Comparison of ENCODE assay signal across 26 mouse cellular contexts in genomic region chr16:62799426-62799825, GRCm38 (mm10). TPM values are rescaled to one million over a fixed set of nuclear protein-coding genes. Genes with fewer than 3 reads are reported as not detected.
A peak's percentile ranks its signal among the peaks of the same experiment; 100 is the strongest.
DNase-seq lines count a peak whose midpoint lies in the region; ATAC-seq and TF ChIP-seq lines count a peak whose summit lies in the region.
"Had no signal": no experiment of that assay in that cellular context is flagged by ENCODE, and none has a peak within 500 bp of the region (broad histone marks: within the 10 kb centered on the region; RNA-seq: fewer than 3 reads in every experiment).

No protein-coding gene starts in this region.

- H3K36me3 ChIP-seq in heart, embryonic 11.5 days (ENCODE audit: control insufficient read depth, insufficient read depth, low read length): no peaks in the 10 kb centered on the region
- no peaks in the 10 kb centered on the region for H3K36me3 ChIP-seq in liver, embryonic 11.5 days (ENCODE audit: control insufficient read depth, insufficient read depth, low read length)
- peaks cover 6% of the 10 kb centered on the region; the same call in 1 of the 2 replicates for H3K36me3 ChIP-seq in liver, postnatal 0 days (replicated peaks; ENCODE audit: insufficient read depth, low read length)
- H3K36me3 ChIP-seq in embryonic facial prominence, embryonic 13.5 days: peaks cover 29% of the 10 kb centered on the region
- H3K36me3 ChIP-seq in stomach, postnatal 0 days (ENCODE audit: control insufficient read depth, insufficient read depth, low read length): no peaks in the 10 kb centered on the region

- no peak overlapping the region for H3K4me2 ChIP-seq in heart, embryonic 11.5 days
- no peak overlapping the region for H3K4me2 ChIP-seq in liver, embryonic 11.5 days
- no peak overlapping the region for H3K4me2 ChIP-seq in liver, postnatal 0 days (ENCODE audit: low read depth, low read length)
- H3K4me2 ChIP-seq in embryonic facial prominence, embryonic 13.5 days: no peak overlapping the region
- no peak overlapping the region for H3K4me2 ChIP-seq in stomach, postnatal 0 days (replicated peaks; ENCODE audit: low read depth)
- H3K4me2 ChIP-seq: forebrain, embryonic 15.5 days; midbrain, embryonic 12.5 days had no signal

- H3K27me3 ChIP-seq in heart, embryonic 11.5 days (ENCODE audit: control insufficient read depth, insufficient read depth, low read length): no peaks in the 10 kb centered on the region
- no peaks in the 10 kb centered on the region for H3K27me3 ChIP-seq in liver, embryonic 11.5 days (replicated peaks; ENCODE audit: control insufficient read depth, insufficient read depth, low read length)
- no peaks in the 10 kb centered on the region for H3K27me3 ChIP-seq in liver, postnatal 0 days (ENCODE audit: insufficient read depth, low read length)
- no peaks in the 10 kb centered on the region for H3K27me3 ChIP-seq in embryonic facial prominence, embryonic 13.5 days
- H3K27me3 ChIP-seq in stomach, postnatal 0 days (ENCODE audit: control insufficient read depth, insufficient read depth, low read length): no peaks in the 10 kb centered on the region
- H3K27me3 ChIP-seq: CH12.LX; forebrain, embryonic 15.5 days; midbrain, embryonic 12.5 days had no signal

- WGBS in heart, embryonic 11.5 days (ENCODE audit: insufficient replicate concordance): 58% methylated on average over 4 of the region's 4 CpGs
- 83% methylated on average over 4 of the region's 4 CpGs for WGBS in liver, embryonic 11.5 days
- WGBS in liver, postnatal 0 days (ENCODE audit: insufficient replicate concordance): 74% methylated on average over 4 of the region's 4 CpGs
- WGBS in embryonic facial prominence, embryonic 13.5 days: 69% methylated on average over 4 of the region's 4 CpGs
- WGBS in stomach, postnatal 0 days: 73% methylated on average over 4 of the region's 4 CpGs

- H3K9ac ChIP-seq in heart, embryonic 11.5 days (ENCODE audit: low read depth, low read length): no peak overlapping the region
- H3K9ac ChIP-seq in liver, embryonic 11.5 days (ENCODE audit: low read depth, low read length): no peak overlapping the region
- no peak overlapping the region for H3K9ac ChIP-seq in liver, postnatal 0 days (replicated peaks)
- H3K9ac ChIP-seq in embryonic facial prominence, embryonic 13.5 days: no peak overlapping the region
- no peak overlapping the region for H3K9ac ChIP-seq in stomach, postnatal 0 days (ENCODE audit: low read length)
- H3K9ac ChIP-seq: forebrain, embryonic 15.5 days; midbrain, embryonic 12.5 days had no signal

- intact Hi-C loops in heart, postnatal 14 days (cut with DNase I): no loop called here

- no peak for TF ChIP-seq EP300 in liver, postnatal 0 days (IDR thresholded peaks at IDR 0.05; ENCODE audit: low read depth)
- no peak for TF ChIP-seq EP300 in stomach, postnatal 0 days (optimal IDR thresholded peaks at IDR 0.05)

- peak overlapping the region; percentile 10; the same call in 1 of the 2 replicates for H3K27ac ChIP-seq in heart, embryonic 11.5 days (ENCODE audit: low read depth, low read length)
- no peak overlapping the region for H3K27ac ChIP-seq in liver, embryonic 11.5 days (ENCODE audit: low read depth, low read length)
- no peak overlapping the region for H3K27ac ChIP-seq in liver, postnatal 0 days (ENCODE audit: low read depth)
- H3K27ac ChIP-seq in embryonic facial prominence, embryonic 13.5 days: peak overlapping the region; percentile 14; the same call in 1 of the 2 replicates
- peak overlapping the region; percentile 37; the same call in 1 of the 2 replicates for H3K27ac ChIP-seq in stomach, postnatal 0 days (replicated peaks)
- H3K27ac ChIP-seq: forebrain, embryonic 15.5 days; hindbrain, embryonic 10.5 days; hindbrain, postnatal 0 days; midbrain, embryonic 12.5 days had no signal

- H3K4me3 ChIP-seq in heart, embryonic 11.5 days (ENCODE audit: low read depth, low read length): no peak overlapping the region
- H3K4me3 ChIP-seq in liver, embryonic 11.5 days (ENCODE audit: low read depth, low read length): no peak overlapping the region
- no peak overlapping the region for H3K4me3 ChIP-seq in liver, postnatal 0 days (ENCODE audit: low read depth, low read length)
- no peak overlapping the region for H3K4me3 ChIP-seq in embryonic facial prominence, embryonic 13.5 days
- H3K4me3 ChIP-seq in stomach, postnatal 0 days (ENCODE audit: low read depth, low read length): no peak overlapping the region
- H3K4me3 ChIP-seq: forebrain, embryonic 15.5 days; hindbrain, embryonic 10.5 days; midbrain, embryonic 12.5 days had no signal

- no peak for TF ChIP-seq CTCF in liver, postnatal 0 days (IDR thresholded peaks at IDR 0.05; ENCODE audit: low read depth)
- no peak for TF ChIP-seq CTCF in stomach, postnatal 0 days (IDR thresholded peaks at IDR 0.05; ENCODE audit: low read depth)

- no peak for ATAC-seq in heart, embryonic 11.5 days (replicated peaks; ENCODE audit: insufficient number of reproducible peaks, low FRiP score, low TSS enrichment)
- 0 out of 2 replicates have a peak, but pooled peaks have one; percentile 34 for ATAC-seq in liver, embryonic 11.5 days (replicated peaks; ENCODE audit: low FRiP score)
- ATAC-seq in liver, postnatal 0 days: no peak
- ATAC-seq in embryonic facial prominence, embryonic 13.5 days (ENCODE audit: insufficient number of reproducible peaks, insufficient read depth, low FRiP score, low TSS enrichment, low read depth): peak; percentile 75
- ATAC-seq in stomach, postnatal 0 days (ENCODE audit: low FRiP score, low TSS enrichment): peak; percentile 49; the same call in 1 of the 2 replicates
- ATAC-seq: forebrain, embryonic 15.5 days; hindbrain, postnatal 0 days had no signal

- no peaks in the 10 kb centered on the region for H3K4me1 ChIP-seq in heart, embryonic 11.5 days (ENCODE audit: control insufficient read depth, insufficient read depth, low read length)
- H3K4me1 ChIP-seq in liver, embryonic 11.5 days (replicated peaks; ENCODE audit: control insufficient read depth, insufficient read depth, low read length): no peaks in the 10 kb centered on the region
- peaks cover 3% of the 10 kb centered on the region; the same call in 1 of the 2 replicates for H3K4me1 ChIP-seq in liver, postnatal 0 days (ENCODE audit: insufficient read depth)
- no peaks in the 10 kb centered on the region for H3K4me1 ChIP-seq in embryonic facial prominence, embryonic 13.5 days
- H3K4me1 ChIP-seq in stomach, postnatal 0 days (replicated peaks; ENCODE audit: control insufficient read depth, insufficient read depth): no peaks in the 10 kb centered on the region
- H3K4me1 ChIP-seq: forebrain, embryonic 15.5 days; hindbrain, embryonic 10.5 days; midbrain, embryonic 12.5 days had no signal

- no peak for DNase-seq in heart, postnatal 14 days
- DNase-seq in liver, embryonic 11.5 days (ENCODE audit: low spot score): no peak
- no peak for DNase-seq in liver, postnatal 0 days
- DNase-seq in stomach, postnatal 0 days (ENCODE audit: low spot score): no peak
- DNase-seq in kidney, postnatal 10 days: no peak
- DNase-seq: cerebellum, adult 18-20 months; cerebellum, postnatal 25 days; kidney, adult 11 months; lung, adult 2 months; lung, postnatal 4 days; right cerebral cortex, postnatal 4 days; thymus, postnatal 25 days had no signal

- H3K9me3 ChIP-seq in heart, embryonic 11.5 days (replicated peaks; ENCODE audit: control insufficient read depth, low read length): no peaks in the 10 kb centered on the region
- no peaks in the 10 kb centered on the region for H3K9me3 ChIP-seq in liver, embryonic 11.5 days (ENCODE audit: control insufficient read depth, low read length)
- no peaks in the 10 kb centered on the region for H3K9me3 ChIP-seq in liver, postnatal 0 days (ENCODE audit: low read length)
- no peaks in the 10 kb centered on the region for H3K9me3 ChIP-seq in embryonic facial prominence, embryonic 13.5 days
- H3K9me3 ChIP-seq in stomach, postnatal 0 days (ENCODE audit: control insufficient read depth, low read length): no peaks in the 10 kb centered on the region
- H3K9me3 ChIP-seq: forebrain, embryonic 15.5 days; hindbrain, embryonic 10.5 days; midbrain, embryonic 12.5 days had no signal

RNA-seq across cellular contexts. Expression of gene Nsun3, which starts 12.8 kb away (rescaled TPM):
- 6.8 and 7.2 TPM in 2 replicates for polyA plus RNA-seq in heart, embryonic 11.5 days (2014; fragmentation: Nextera tagmentation; extraction: Ambion mirVana)
- 1 to 10 TPM; 5.9 to 8.9 TPM for total RNA-seq in heart, postnatal 14 days (2021)
- 11.1 and 12.1 TPM in 2 replicates for polyA plus RNA-seq in liver, embryonic 11.5 days (2014; fragmentation: Nextera tagmentation; extraction: Ambion mirVana)
- 3.5 and 4.2 TPM in 2 replicates for polyA plus RNA-seq in liver, postnatal 0 days (2015; fragmentation: Nextera tagmentation; extraction: Ambion mirVana)
- 7.6 and 10.7 TPM in 2 replicates for polyA plus RNA-seq in embryonic facial prominence, embryonic 13.5 days (2015; fragmentation: Nextera tagmentation; extraction: Ambion mirVana)
- polyA plus RNA-seq in stomach, postnatal 0 days (2015; fragmentation: Nextera tagmentation; extraction: Ambion mirVana): 4.8 and 5.7 TPM in 2 replicates

RNA-seq across cellular contexts. Expression of gene Stx19, which starts 15.1 kb away (rescaled TPM):
- polyA plus RNA-seq in heart, embryonic 11.5 days (2014; fragmentation: Nextera tagmentation; extraction: Ambion mirVana): 0.21 TPM in 1 of 2 replicates, not detected in the other
- not detected for total RNA-seq in heart, postnatal 14 days (2021)
- 0.11 and 0.17 TPM in 2 replicates for polyA plus RNA-seq in liver, embryonic 11.5 days (2014; fragmentation: Nextera tagmentation; extraction: Ambion mirVana)
- polyA plus RNA-seq in liver, postnatal 0 days (2015; fragmentation: Nextera tagmentation; extraction: Ambion mirVana): 0.04 TPM in 1 of 2 replicates, not detected in the other
- polyA plus RNA-seq in embryonic facial prominence, embryonic 13.5 days (2015; fragmentation: Nextera tagmentation; extraction: Ambion mirVana): 1.2 and 1.5 TPM in 2 replicates
- polyA plus RNA-seq in stomach, postnatal 0 days (2015; fragmentation: Nextera tagmentation; extraction: Ambion mirVana): 12.9 and 14.1 TPM in 2 replicates
- total RNA-seq: adrenal gland, postnatal 4 days; CH12.LX; gastrocnemius, adult 18-20 months; hindbrain, postnatal 0 days; layer of hippocampus, adult 18-20 months; layer of hippocampus, postnatal 25 days; left cerebral cortex, postnatal 10 days; MEL; monocyte, adult 5-6 weeks had no signal

RNA-seq across cellular contexts. Expression of gene Arl13b, which starts 47.4 kb away (rescaled TPM):
- polyA plus RNA-seq in heart, embryonic 11.5 days (2014; fragmentation: Nextera tagmentation; extraction: Ambion mirVana): 9.3 and 11.9 TPM in 2 replicates
- 10 to 100 TPM in 1 of 2 experiments, 1 to 10 TPM in 1; 9.9 to 13.7 TPM for total RNA-seq in heart, postnatal 14 days (2021)
- 8.4 and 10.7 TPM in 2 replicates for polyA plus RNA-seq in liver, embryonic 11.5 days (2014; fragmentation: Nextera tagmentation; extraction: Ambion mirVana)
- 3.0 and 3.4 TPM in 2 replicates for polyA plus RNA-seq in liver, postnatal 0 days (2015; fragmentation: Nextera tagmentation; extraction: Ambion mirVana)
- 27.4 and 29.2 TPM in 2 replicates for polyA plus RNA-seq in embryonic facial prominence, embryonic 13.5 days (2015; fragmentation: Nextera tagmentation; extraction: Ambion mirVana)
- polyA plus RNA-seq in stomach, postnatal 0 days (2015; fragmentation: Nextera tagmentation; extraction: Ambion mirVana): 10.1 and 12.1 TPM in 2 replicates

RNA-seq across cellular contexts. Expression of gene Pros1, which starts 54.7 kb away (rescaled TPM):
- polyA plus RNA-seq in heart, embryonic 11.5 days (2014; fragmentation: Nextera tagmentation; extraction: Ambion mirVana): 14.9 and 18.6 TPM in 2 replicates
- total RNA-seq in heart, postnatal 14 days (2021): 10 to 100 TPM; 22.4 to 23.7 TPM
- polyA plus RNA-seq in liver, embryonic 11.5 days (2014; fragmentation: Nextera tagmentation; extraction: Ambion mirVana): 24.2 and 30.8 TPM in 2 replicates
- 18.2 and 19.1 TPM in 2 replicates for polyA plus RNA-seq in liver, postnatal 0 days (2015; fragmentation: Nextera tagmentation; extraction: Ambion mirVana)
- polyA plus RNA-seq in embryonic facial prominence, embryonic 13.5 days (2015; fragmentation: Nextera tagmentation; extraction: Ambion mirVana): 48.1 and 49.3 TPM in 2 replicates
- polyA plus RNA-seq in stomach, postnatal 0 days (2015; fragmentation: Nextera tagmentation; extraction: Ambion mirVana): 24.9 and 26.6 TPM in 2 replicates

Comparison
In these comparisons a context has a peak if more than half of its experiments do, and no peak if none do; other contexts are left out.
1. ATAC-seq: peak in liver, embryonic 11.5 days (single experiment), embryonic facial prominence, embryonic 13.5 days (single experiment) and stomach, postnatal 0 days (single experiment); none in heart, embryonic 11.5 days (single experiment) and liver, postnatal 0 days (single experiment).
2. H3K27ac ChIP-seq: peak in heart, embryonic 11.5 days (single experiment), embryonic facial prominence, embryonic 13.5 days (single experiment) and stomach, postnatal 0 days (single experiment); none in liver, embryonic 11.5 days (single experiment) and liver, postnatal 0 days (single experiment).